Mouse (Mus musculus) layer of hippocampus, adult 2 months (tissue): ENCODE data around the gene Fam20a. TPM values are rescaled to one million over a fixed set of nuclear protein-coding genes. Genes with fewer than 3 reads are reported as not detected.

ENCODE experiments used
- DNase-seq, 2 experiments: peaks; one replicate each; pipeline ENCODE4 v3.0.0; 2022; ENCODE audit warnings: low spot score in 2 of 2
- H3K27ac ChIP-seq: fragments of 200-600 bp; 2 replicates; pipeline ENCODE4 v1.8.1; 2022
- H3K4me3 ChIP-seq: fragments of 200-600 bp; 2 replicates; pipeline ENCODE4 v1.8.1; 2022; ENCODE audit warnings: mild to moderate bottlenecking
- CTCF ChIP-seq: fragments of 200-600 bp; conservative IDR thresholded peaks from 2 replicates; pipeline ENCODE4 v1.8.1; 2022; ENCODE audit warnings: antibody characterized with exemption, mild to moderate bottlenecking, moderate library complexity
- total RNA-seq, 2 experiments: library from RNA; stranded (reverse); gene quantifications; 2 replicates each; pipeline ENCODE4 v1.2.3; 2021

Gene Fam20a
- total RNA-seq, 2 experiments from 2014 or later: 13.6 to 16.1 TPM

DNA sequence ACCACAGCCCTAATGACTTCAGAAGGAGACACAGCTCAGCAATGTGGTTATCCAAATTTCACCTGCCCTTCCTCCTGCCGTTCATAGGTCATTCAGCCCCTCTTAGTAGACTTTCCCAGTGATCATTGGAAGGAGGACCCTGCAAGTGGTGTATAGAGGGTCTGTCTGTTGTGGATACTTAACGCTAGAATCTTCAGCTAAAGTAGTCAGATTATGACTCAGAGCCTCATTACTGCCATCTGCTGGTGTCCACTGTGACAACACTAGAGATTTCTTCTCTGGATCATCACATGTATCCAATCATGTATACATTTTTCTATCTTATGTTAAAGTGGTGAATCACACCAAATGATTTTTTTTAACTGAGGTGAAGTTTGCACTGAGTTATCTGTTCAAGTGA lies 100.9 kb downstream of the Fam20a start:
- Histone ChIP-seq H3K27ac (no peak overlapping the region), H3K4me3 (no peak overlapping the region)
- DNase-seq: peak; percentile 42 to 62
- TF ChIP-seq CTCF: peak; percentile 91

DNA sequence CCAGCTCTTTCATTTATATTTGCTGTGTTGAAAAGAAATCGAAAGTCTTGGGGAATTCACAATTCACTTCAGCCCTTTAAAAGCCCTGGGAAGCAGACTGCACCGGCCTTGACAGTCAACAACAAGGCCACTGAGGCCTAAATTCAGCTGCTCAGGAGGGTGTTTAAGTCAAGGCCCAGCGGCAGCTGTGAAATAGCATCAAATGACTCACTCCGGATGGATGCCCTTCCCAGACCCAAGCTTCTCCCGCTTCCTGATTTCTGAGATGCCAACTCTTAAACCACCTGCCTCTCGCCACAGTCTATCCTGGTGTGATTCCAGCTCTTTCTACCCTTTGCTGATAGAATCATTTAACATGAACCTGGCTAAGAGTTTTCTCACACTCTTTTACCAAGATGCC lies 101.7 kb downstream of the Fam20a start:
- no peak overlapping the region for H3K4me3 ChIP-seq
- no peak overlapping the region for H3K27ac ChIP-seq
- no peak for TF ChIP-seq CTCF
- DNase-seq: no peak

Other genes starting within 250 kb of the Fam20a start
- gene Arsg, start 248.9 kb downstream of the Fam20a start, total RNA-seq: 10 to 100 TPM; 11.7 to 13.9 TPM
- 1 to 10 TPM; 7.2 to 8.1 TPM for gene Slc16a6, start 248.7 kb downstream of the Fam20a start, total RNA-seq
- gene Wipi1, start 110.3 kb downstream of the Fam20a start, total RNA-seq: 10 to 100 TPM; 21.6 to 22.2 TPM
- 100 to 1,000 TPM; 522 to 554 TPM for gene Prkar1a, start 72.9 kb downstream of the Fam20a start, total RNA-seq
- not detected for gene 1700012B07Rik, start 105.8 kb upstream of the Fam20a start, total RNA-seq